In genomic region chr10:82240742-82241400, GRCm38 (mm10) we compare ENCODE assay signal across 8 mouse cellular contexts. TPM values are rescaled to one million over a fixed set of nuclear protein-coding genes. Genes with fewer than 3 reads are reported as not detected.
DNase-seq lines count a peak whose midpoint lies in the region; ATAC-seq and TF ChIP-seq lines count a peak whose summit lies in the region.

Gene Zfp938, minus strand, starts transcription at chr10:82241280.

- 3% methylated on average over 27 of the region's 27 CpGs for WGBS in heart, embryonic 13.5 days
- WGBS in kidney, postnatal 0 days = 2% methylated on average over 27 of the region's 27 CpGs
- 3% methylated on average over 27 of the region's 27 CpGs for whole genome bisulfite sequencing in liver, adult 2 months

- H3K9ac ChIP-seq in heart, embryonic 13.5 days = peak within 1 kb of the TSS; percentile 89
- peak within 1 kb of the TSS; percentile 60 for H3K9ac ChIP-seq in kidney, postnatal 0 days (ENCODE audit: low read depth, low read length)
- peak within 1 kb of the TSS; percentile 82 for H3K9ac ChIP-seq in liver, adult 2 months (ENCODE audit: low read depth, low read length)

- peaks cover 14% of the 10 kb centered on the region; the same call in 1 of the 2 replicates for H3K4me1 ChIP-seq in heart, embryonic 13.5 days
- H3K4me1 ChIP-seq in kidney, postnatal 0 days (replicated peaks; ENCODE audit: insufficient read depth, low read length) = 0 out of 2 replicates have a peak, but pooled peaks cover 3% of the 10 kb centered on the region
- H3K4me1 ChIP-seq in liver, adult 2 months (ENCODE audit: control insufficient read depth, insufficient read depth, low read length) = peaks cover 5% of the 10 kb centered on the region; the same call in 1 of the 2 replicates

- peak; percentile 90 for ATAC-seq in heart, embryonic 13.5 days (ENCODE audit: extremely low read depth, insufficient number of reproducible peaks, low FRiP score, low TSS enrichment)
- peak; percentile 99 for ATAC-seq in kidney, postnatal 0 days (replicated peaks; ENCODE audit: low FRiP score, low read depth)
- peak; percentile 95 for ATAC-seq in monocyte, adult 5-6 weeks (replicated peaks; ENCODE audit: insufficient number of reproducible peaks, low FRiP score, low TSS enrichment, poor library complexity, severe bottlenecking)

- no peak for TF ChIP-seq CTCF in kidney, postnatal 0 days (IDR thresholded peaks at IDR 0.05; ENCODE audit: low read depth)
- no peak for TF ChIP-seq CTCF in liver, adult 2 months (IDR thresholded peaks at IDR 0.05; ENCODE audit: low read depth, low read length)

- TF ChIP-seq POLR2A in liver, adult 2 months (IDR thresholded peaks at IDR 0.05; ENCODE audit: extremely low read depth, insufficient read depth, low read length) = no peak

- H3K4me3 ChIP-seq in heart, embryonic 13.5 days = peak within 1 kb of the TSS; percentile 79
- H3K4me3 ChIP-seq in kidney, postnatal 0 days (replicated peaks; ENCODE audit: low read depth, low read length) = peak within 1 kb of the TSS; percentile 55
- peak within 1 kb of the TSS; percentile 88 for H3K4me3 ChIP-seq in liver, adult 2 months (ENCODE audit: insufficient read depth, low read depth, low read length)

- H3K27ac ChIP-seq in heart, embryonic 13.5 days (replicated peaks) = peak within 1 kb of the TSS; percentile 77
- H3K27ac ChIP-seq in kidney, postnatal 0 days = peak within 1 kb of the TSS; percentile 67
- no peak within 1 kb of the TSS for H3K27ac ChIP-seq in liver, adult 2 months (replicated peaks; ENCODE audit: insufficient read depth, low read depth, low read length)

- peak; percentile 68 to 70 for DNase-seq in B cell, adult 2 months
- DNase-seq in brain, adult 2 months (ENCODE audit: low read depth, low spot score) = peak; percentile 98
- peak; percentile 11 for DNase-seq in fat pad, adult 2 months (ENCODE audit: extremely low read depth, low read depth, low spot score)
- DNase-seq in kidney, postnatal 0 days (ENCODE audit: low spot score) = peak; percentile 96
- peak; percentile 85 for DNase-seq in liver, adult 2 months (ENCODE audit: extremely low read depth, low read depth, low spot score)
- peak; percentile 49 to 69 for DNase-seq in spleen, postnatal 4 days (ENCODE audit: low spot score in 2 of 2)

- peaks cover 3% of the 10 kb centered on the region; the same call in 1 of the 2 replicates for H3K79me2 ChIP-seq in liver, adult 2 months (ENCODE audit: control insufficient read depth, insufficient read depth, low read length)

- no peaks in the 10 kb centered on the region for H3K27me3 ChIP-seq in heart, embryonic 13.5 days (replicated peaks)
- no peaks in the 10 kb centered on the region for H3K27me3 ChIP-seq in kidney, postnatal 0 days (ENCODE audit: insufficient read depth, low read length)
- H3K27me3 ChIP-seq in liver, adult 2 months (ENCODE audit: control insufficient read depth, insufficient read depth, low read length) = no peaks in the 10 kb centered on the region

- peaks cover 19% of the 10 kb centered on the region for H3K9me3 ChIP-seq in heart, embryonic 13.5 days
- no peaks in the 10 kb centered on the region for H3K9me3 ChIP-seq in kidney, postnatal 0 days (replicated peaks; ENCODE audit: low read length)

- peak within 1 kb of the TSS; percentile 76 for H3K4me2 ChIP-seq in heart, embryonic 13.5 days
- H3K4me2 ChIP-seq in kidney, postnatal 0 days (ENCODE audit: low read length) = peak within 1 kb of the TSS; percentile 59

- H3K36me3 ChIP-seq in heart, embryonic 13.5 days = peaks cover 18% of the 10 kb centered on the region
- H3K36me3 ChIP-seq in kidney, postnatal 0 days (ENCODE audit: insufficient read depth, low read length) = no peaks in the 10 kb centered on the region
- H3K36me3 ChIP-seq in liver, adult 2 months (ENCODE audit: control insufficient read depth, insufficient read depth, low read length) = no peaks in the 10 kb centered on the region

RNA-seq across cellular contexts. Expression of gene Zfp938, which starts in this region (rescaled TPM):
- polyA plus RNA-seq in heart, embryonic 13.5 days (2015; fragmentation: Nextera tagmentation; extraction: Ambion mirVana) = 10.4 and 12.2 TPM in 2 replicates
- polyA plus RNA-seq in kidney, postnatal 0 days (2015; fragmentation: Nextera tagmentation; extraction: Ambion mirVana) = 16.4 and 17.0 TPM in 2 replicates
- 4.1 and 7.1 TPM in 2 replicates for total RNA-seq in liver, adult 2 months (2014; rRNA removed)
- 0.59 and 0.76 TPM in 2 replicates for polyA plus RNA-seq in liver, adult 2 months (2012; rRNA removed)
- total RNA-seq in monocyte, adult 5-6 weeks (2017) = 3.7 to 8.1 TPM (median 6.9 TPM) in 3 replicates

Comparison
In these comparisons a context has a peak if more than half of its experiments do, and no peak if none do; other contexts are left out.
1. DNase-seq: peak in every context shown above with its lines; median percentile 98 in brain, adult 2 months; 96 in kidney, postnatal 0 days; 85 in liver, adult 2 months; 69 in B cell, adult 2 months; 59 in spleen, postnatal 4 days; 11 in fat pad, adult 2 months.